Mouse (Mus musculus) megakaryocyte, embryonic 14.5 days (primary cell): ENCODE data around the gene Zfp13. TPM values are rescaled to one million over a fixed set of nuclear protein-coding genes. Genes with fewer than 3 reads are reported as not detected.

ENCODE experiments used
- H3K27me3 ChIP-seq: replicated peaks from 2 replicates; pipeline ENCODE3; 2012; ENCODE audit warnings: inconsistent platforms
- H3K36me3 ChIP-seq: replicated peaks from 2 replicates; pipeline ENCODE3; 2012; ENCODE audit warnings: low read length, inconsistent platforms, mixed read lengths
- H3K4me1 ChIP-seq: 2 replicates; pipeline ENCODE4 v1.6.1; 2012; ENCODE audit warnings: inconsistent platforms
- H3K4me3 ChIP-seq: replicated peaks from 2 replicates; pipeline ENCODE3; 2012; ENCODE audit warnings: moderate library complexity, mild to moderate bottlenecking, inconsistent platforms
- H3K9me3 ChIP-seq: 2 replicates; pipeline ENCODE4 v1.6.1; 2012; ENCODE audit warnings: inconsistent platforms
- FLI1 ChIP-seq: IDR thresholded peaks from 2 replicates; pipeline ENCODE4 v1.6.1; 2012; ENCODE audit warnings: low read length, inconsistent platforms, mixed read lengths
- GATA1 ChIP-seq: IDR thresholded peaks from 3 replicates; pipeline ENCODE4 v1.6.1; 2012; ENCODE audit warnings: mixed read lengths, low read length, inconsistent platforms, borderline replicate concordance
- polyA plus RNA-seq: library from polyadenylated mRNA; stranded (reverse); fragments of >175 nt; gene quantifications from 2 replicates; pipeline ENCODE4 v1.2.3, GENCODE M21; 2012; ENCODE audit warnings: low replicate concordance; ENCODE audit not compliant: insufficient read depth

Gene Zfp13
- polyA plus RNA-seq, 1 experiment, result 0.96 TPM

- no peaks in the 10 kb centered on the region for H3K27me3 ChIP-seq
- no peak overlapping the region for H3K4me3 ChIP-seq
- H3K9me3 ChIP-seq, result no peaks in the 10 kb centered on the region
- TF ChIP-seq FLI1, result no peak
- H3K4me1 ChIP-seq, result peaks cover 30% of the 10 kb centered on the region
- H3K36me3 ChIP-seq, result peaks cover under 1% of the 10 kb centered on the region
These were observed 32.5 kb downstream of the Zfp13 start for GRCm38 (mm10) chr17:23566787-23567186.

DNA sequence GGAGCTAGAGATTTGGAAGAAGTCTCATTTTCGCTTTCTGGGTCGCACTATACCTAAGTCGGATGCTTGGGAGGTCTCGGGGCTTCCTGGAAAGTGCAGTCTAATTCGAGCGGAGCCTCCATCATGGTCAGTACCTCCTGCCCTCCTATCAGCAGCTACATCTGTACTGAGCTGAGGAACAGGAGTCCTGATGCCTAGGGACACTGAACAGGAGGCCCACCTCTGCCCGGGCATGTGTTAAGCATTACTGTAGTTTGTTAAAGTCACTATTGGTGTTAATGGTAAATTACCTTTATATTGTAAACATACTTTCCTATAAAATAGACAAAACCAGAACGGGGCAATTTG is 34.9 kb downstream of the Zfp13 start:
- H3K4me1 ChIP-seq, result peaks cover 26% of the 10 kb centered on the region
- H3K36me3 ChIP-seq, result peaks cover 22% of the 10 kb centered on the region
- TF ChIP-seq GATA1 (no peak), FLI1 (no peak)
- H3K9me3 ChIP-seq, result no peaks in the 10 kb centered on the region
- peak overlapping the region; percentile 98 for H3K4me3 ChIP-seq
- H3K27me3 ChIP-seq, result no peaks in the 10 kb centered on the region

GRCm38 (mm10) chr17:23563595-23564367 is 35.5 kb downstream of the Zfp13 start, which contains the start of gene Zfp213:
Zfp213 (minus strand) TSS chr17:23564238.
- Histone ChIP-seq H3K4me1 (peaks cover 26% of the 10 kb centered on the region), H3K36me3 (peaks cover 27% of the 10 kb centered on the region)
- TF ChIP-seq FLI1, result peak; percentile 25; the same call in 1 of the 2 replicates
- TF ChIP-seq GATA1, result no peak

GRCm38 (mm10) chr17:23559767-23560166 is 39.5 kb downstream of the Zfp13 start:
- H3K9me3 ChIP-seq, result no peaks in the 10 kb centered on the region
- peaks cover 66% of the 10 kb centered on the region for H3K36me3 ChIP-seq
- no peaks in the 10 kb centered on the region for H3K27me3 ChIP-seq
- peaks cover 43% of the 10 kb centered on the region for H3K4me1 ChIP-seq
- no peak overlapping the region for H3K4me3 ChIP-seq
- no peak for TF ChIP-seq GATA1
- TF ChIP-seq FLI1, result no peak

More at GRCm38 (mm10) chr17:23563595-23564367, 35.5 kb downstream of the Zfp13 start, which contains the start of gene Zfp213:
- no peaks in the 10 kb centered on the region for H3K27me3 ChIP-seq
- H3K9me3 ChIP-seq, result no peaks in the 10 kb centered on the region
- peak within 1 kb of the TSS; percentile 98 for H3K4me3 ChIP-seq

GRCm38 (mm10) chr17:23555243-23555916 is 43.9 kb downstream of the Zfp13 start:
- H3K4me3 ChIP-seq, result no peak overlapping the region
- peaks cover 74% of the 10 kb centered on the region for H3K4me1 ChIP-seq
- TF ChIP-seq GATA1 (no peak), FLI1 (no peak)
- H3K36me3 ChIP-seq, result peaks cover 54% of the 10 kb centered on the region
- H3K9me3 ChIP-seq, result no peaks in the 10 kb centered on the region
- H3K27me3 ChIP-seq, result peaks cover 5% of the 10 kb centered on the region

- H3K36me3 ChIP-seq, result peaks cover 46% of the 10 kb centered on the region
These were observed 45.0 kb downstream of the Zfp13 start for GRCm38 (mm10) chr17:23554321-23554720.

GRCm38 (mm10) chr17:23553634-23554120 is 45.6 kb downstream of the Zfp13 start:
- H3K27me3 ChIP-seq, result peaks cover 5% of the 10 kb centered on the region
- H3K4me1 ChIP-seq, result peaks cover 86% of the 10 kb centered on the region
- no peak for TF ChIP-seq FLI1
- no peak for TF ChIP-seq GATA1
- H3K9me3 ChIP-seq, result no peaks in the 10 kb centered on the region
- no peak overlapping the region for H3K4me3 ChIP-seq
- peaks cover 40% of the 10 kb centered on the region for H3K36me3 ChIP-seq

More at GRCm38 (mm10) chr17:23554321-23554720, 45.0 kb downstream of the Zfp13 start:
- peaks cover 5% of the 10 kb centered on the region for H3K27me3 ChIP-seq
- H3K9me3 ChIP-seq, result no peaks in the 10 kb centered on the region
- H3K4me3 ChIP-seq, result no peak overlapping the region
- H3K4me1 ChIP-seq, result peaks cover 80% of the 10 kb centered on the region
- no peak for TF ChIP-seq FLI1
- TF ChIP-seq GATA1, result no peak

- Histone ChIP-seq H3K27me3 (peaks cover 5% of the 10 kb centered on the region), H3K9me3 (no peaks in the 10 kb centered on the region), H3K4me1 (peaks cover 92% of the 10 kb centered on the region), H3K4me3 (no peak overlapping the region), H3K36me3 (peaks cover 34% of the 10 kb centered on the region)
- TF ChIP-seq GATA1, result no peak
- no peak for TF ChIP-seq FLI1
These were observed 46.2 kb downstream of the Zfp13 start for GRCm38 (mm10) chr17:23552896-23553633.

GRCm38 (mm10) chr17:23551963-23552362 is 47.3 kb downstream of the Zfp13 start:
- Histone ChIP-seq H3K36me3 (peaks cover 23% of the 10 kb centered on the region), H3K4me3 (no peak overlapping the region), H3K27me3 (peaks cover 5% of the 10 kb centered on the region), H3K4me1 (peaks cover 83% of the 10 kb centered on the region), H3K9me3 (no peaks in the 10 kb centered on the region)
- no peak for TF ChIP-seq FLI1
- no peak for TF ChIP-seq GATA1
